Mouse (Mus musculus) embryo, embryonic 10.5 days (tissue): Measurements from ENCODE around the gene Kctd19.

ENCODE experiments used
- DNase-seq: peaks from one replicate; pipeline ENCODE4 v3.0.0-alpha.2; 2015; ENCODE audit warnings: low spot score

The Kctd19 gene

DNA sequence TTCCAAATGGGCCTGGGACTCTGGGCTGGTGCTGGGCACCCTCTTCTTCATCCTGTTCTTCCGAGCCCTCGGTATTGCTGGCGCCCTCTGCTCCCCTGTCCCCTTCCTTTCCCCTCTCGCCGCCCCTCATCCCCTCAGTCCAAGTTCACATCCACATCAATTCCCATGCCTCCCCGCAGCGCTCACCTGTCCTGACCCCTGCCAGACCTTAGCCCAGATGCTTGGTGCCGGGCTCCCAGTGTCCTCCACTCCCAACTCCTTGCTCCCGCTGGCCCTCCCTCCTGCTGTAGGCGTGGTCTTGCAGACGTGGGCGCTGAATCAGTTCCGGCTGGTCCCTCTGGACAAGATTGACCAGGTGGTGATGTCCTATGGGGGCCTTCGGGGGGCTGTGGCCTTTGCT is 56.6 kb downstream of the Kctd19 start:
- DNase-seq, result no peak

DNA sequence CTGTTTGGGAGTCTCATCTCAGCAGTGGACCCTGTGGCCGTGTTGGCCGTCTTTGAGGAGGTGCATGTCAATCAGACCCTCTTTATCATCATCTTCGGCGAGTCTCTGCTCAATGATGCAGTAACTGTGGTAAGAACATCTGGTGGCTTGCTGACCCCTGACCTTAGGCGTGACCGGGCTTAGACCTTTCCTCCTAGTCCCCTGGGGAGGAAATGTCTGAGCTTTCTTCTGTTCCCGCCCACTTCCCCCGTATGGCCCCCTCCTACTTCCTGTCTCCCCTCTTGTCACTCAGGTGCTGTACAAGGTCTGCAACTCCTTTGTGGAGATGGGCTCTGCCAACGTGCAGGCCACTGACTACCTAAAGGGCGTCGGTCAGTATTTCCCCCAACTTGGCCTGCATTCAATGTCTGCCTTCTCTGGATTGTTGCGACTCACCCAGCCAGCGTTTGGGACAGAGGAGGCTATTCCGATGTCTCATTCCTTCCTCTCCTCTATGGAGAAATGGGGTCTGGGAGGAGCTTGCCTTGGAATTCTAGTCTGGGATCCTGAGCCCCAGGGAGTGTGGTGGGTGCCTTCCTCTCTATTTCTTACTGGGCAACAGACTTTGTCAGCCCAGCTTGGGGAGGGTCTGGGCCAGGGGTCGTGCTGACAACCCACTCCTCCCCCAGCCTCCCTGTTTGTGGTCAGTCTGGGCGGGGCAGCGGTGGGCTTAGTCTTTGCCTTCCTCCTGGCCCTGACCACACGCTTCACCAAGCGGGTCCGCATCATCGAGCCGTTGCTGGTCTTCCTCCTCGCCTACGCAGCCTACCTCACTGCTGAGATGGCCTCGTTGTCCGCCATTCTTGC is 57.9 kb downstream of the Kctd19 start:
- peak; percentile 75 for DNase-seq

DNA sequence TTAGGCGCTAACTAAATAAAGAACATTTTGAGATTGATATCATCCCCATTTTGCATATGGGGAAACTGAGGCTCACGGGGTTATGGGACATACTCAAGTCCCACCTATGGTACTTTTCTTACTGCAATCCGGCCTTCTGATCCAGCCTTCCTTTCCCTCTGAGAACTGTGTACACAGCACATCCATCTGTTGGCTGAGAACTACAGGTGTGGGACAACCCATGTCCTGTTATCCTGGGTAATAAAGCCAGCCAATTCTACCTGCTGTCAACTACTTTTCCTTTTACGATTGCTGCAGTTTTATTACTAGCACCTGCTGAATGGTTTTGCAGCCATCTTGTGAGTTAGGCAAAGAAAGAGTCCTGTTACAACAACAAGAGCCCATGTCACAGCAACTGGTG is 58.8 kb downstream of the Kctd19 start:
- no peak for DNase-seq

DNA sequence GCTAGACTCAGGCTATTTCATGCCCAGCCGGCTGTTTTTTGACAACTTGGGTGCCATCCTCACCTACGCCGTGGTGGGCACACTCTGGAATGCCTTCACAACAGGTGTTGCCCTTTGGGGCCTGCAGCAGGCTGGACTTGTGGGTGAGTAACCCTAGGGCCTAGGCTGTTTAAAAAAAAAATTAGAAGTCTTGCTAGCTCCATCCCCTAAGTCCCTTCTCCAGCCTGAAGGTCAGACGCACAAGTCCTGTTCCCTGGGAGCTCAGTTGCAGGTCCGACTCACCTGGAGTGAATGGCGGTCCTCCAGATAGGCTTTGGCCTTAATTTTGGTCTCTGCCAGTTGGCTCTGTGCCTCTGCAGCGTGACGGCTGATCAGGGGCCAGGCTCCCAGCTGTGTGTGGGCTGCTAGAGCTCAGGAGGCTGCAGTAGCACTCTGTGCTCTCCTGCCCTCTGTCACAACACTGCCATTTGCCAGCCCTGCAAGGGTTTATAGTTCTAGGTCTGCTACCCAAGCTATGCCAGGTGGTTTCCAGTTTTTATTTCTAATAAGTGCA is 59.6 kb downstream of the Kctd19 start:
- no peak for DNase-seq

DNA sequence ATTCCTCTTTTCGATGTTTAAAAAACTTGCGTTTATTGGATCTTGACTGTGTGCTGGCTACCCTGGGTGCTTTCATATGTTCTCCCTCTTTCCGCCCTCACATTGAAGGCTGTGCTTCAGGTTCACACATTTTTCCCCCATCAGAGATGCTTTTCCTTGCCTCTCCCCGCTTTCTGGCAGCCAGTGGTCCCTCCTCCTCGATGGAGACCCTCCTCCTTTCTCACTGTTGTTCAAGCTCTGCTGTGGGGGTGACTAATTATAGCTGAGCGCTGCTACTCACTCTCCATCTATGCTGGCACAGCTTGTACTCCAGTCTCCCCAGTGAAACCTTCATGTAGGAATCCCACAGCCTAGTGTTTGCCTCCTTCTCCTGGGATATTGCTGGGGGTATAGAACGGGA is 63.1 kb downstream of the Kctd19 start:
- peak; percentile 30 for DNase-seq

DNA sequence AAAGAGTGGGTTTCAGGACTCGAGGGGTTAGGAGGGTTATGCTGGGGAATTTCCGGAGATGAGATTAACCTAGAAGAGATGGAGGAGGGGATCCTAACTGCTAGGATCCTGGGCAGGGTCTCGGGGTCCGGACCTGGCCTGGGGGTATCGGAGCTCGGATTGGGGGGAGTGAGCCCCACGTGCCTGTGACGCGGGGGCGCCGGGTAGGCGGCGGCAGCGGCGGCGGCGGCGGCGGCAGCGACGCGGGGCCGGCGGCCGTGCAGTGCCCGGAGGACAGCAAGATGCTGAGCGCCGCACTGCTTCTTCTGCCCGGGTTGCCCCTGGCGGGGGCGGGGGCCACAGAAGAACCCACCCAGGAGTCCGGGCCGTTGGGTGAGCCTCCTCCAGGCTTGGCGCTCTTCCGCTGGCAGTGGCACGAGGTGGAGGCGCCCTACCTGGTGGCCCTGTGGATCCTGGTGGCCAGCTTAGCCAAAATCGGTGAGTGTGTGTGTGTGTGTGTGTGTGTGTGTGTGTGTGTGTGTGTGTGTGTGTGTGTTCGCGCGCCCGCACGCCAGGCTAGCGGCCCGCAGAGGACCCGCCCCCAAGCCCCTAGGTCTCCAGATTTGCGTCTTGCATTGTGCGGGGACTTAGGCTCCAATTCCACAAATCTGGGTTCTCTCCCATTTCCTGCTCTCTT is 64.1 kb downstream of the Kctd19 start:
- peak; percentile 70 for DNase-seq

DNA sequence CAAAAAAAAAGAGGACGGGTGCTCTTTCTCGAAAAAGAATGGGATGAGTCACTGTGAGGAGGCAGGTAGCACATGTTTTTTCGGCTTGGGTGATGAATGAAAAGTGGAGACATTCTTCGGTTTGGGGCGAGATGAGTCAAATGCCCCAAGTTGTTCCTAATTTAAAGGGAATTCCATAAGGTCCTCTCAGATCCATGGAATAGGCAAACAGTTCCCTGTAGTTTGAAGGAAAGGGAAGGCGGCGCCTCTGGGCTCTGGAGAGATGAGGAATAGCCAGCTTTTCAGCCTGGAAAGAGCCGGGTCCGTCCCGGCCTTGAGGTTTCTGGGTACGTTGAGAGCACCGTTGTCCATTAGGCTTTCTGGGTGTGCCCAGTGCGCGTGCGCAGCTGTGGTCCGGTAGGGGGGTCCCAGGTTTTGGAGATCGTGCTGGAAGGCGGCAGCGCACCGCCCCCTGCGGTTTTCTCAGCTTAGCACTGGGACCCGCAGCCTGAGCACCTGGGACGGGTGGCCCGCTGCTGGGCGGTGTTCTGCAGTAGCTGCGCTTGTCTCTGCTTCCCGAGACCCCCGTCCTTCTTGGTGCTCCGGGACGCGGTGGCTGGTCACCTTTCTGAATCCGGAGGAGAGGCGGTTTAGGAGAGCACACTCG is 64.7 kb downstream of the Kctd19 start, which contains the start of gene Slc9a5:
TSS of gene Slc9a5 (plus strand) at position 394 of the 646 bp plus-strand sequence.
- peak; percentile 89 for DNase-seq

DNA sequence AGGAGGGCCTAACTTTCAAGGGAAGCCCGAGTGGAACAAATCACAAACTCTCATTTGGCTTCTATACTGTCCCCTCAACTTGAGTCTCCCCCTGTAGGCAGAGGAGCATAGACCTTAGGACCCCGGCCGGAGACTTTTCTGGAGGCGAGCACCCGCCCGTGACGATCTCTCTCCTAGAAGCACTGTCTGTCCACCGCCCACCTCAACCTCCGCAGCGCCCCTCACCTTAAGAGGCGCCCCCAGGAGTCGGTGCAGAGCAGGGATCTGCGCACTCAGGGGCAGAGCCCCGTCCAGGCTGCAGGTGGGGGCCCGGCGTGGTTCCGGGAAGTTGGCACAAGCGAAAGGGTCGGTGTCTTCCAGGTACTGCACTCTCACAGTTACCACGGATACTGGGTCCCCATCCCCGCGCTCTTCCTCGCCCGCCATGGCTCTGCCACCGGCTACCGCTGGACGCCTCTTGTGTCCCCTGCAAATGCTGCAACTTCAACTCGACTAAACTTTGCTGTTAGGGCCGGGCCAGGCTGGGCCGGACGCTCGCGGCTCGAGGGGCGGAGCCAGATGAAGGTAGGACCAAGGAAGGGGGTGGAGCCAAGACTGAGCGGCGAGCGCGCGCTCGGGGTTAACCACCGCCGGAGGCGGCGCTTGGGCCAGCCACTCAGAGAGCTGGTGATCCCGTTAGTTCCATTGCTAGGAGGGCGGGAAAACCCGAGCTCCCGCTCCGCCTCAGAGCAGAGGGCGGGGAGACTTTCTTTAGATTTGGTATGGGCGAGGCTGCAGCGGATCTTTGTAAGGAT is 65.7 kb downstream of the Kctd19 start, which contains the start of gene Fhod1:
TSS of gene Fhod1 (minus strand) at position 526 of the 794 bp plus-strand sequence.
- DNase-seq, result peak; percentile 99

DNA sequence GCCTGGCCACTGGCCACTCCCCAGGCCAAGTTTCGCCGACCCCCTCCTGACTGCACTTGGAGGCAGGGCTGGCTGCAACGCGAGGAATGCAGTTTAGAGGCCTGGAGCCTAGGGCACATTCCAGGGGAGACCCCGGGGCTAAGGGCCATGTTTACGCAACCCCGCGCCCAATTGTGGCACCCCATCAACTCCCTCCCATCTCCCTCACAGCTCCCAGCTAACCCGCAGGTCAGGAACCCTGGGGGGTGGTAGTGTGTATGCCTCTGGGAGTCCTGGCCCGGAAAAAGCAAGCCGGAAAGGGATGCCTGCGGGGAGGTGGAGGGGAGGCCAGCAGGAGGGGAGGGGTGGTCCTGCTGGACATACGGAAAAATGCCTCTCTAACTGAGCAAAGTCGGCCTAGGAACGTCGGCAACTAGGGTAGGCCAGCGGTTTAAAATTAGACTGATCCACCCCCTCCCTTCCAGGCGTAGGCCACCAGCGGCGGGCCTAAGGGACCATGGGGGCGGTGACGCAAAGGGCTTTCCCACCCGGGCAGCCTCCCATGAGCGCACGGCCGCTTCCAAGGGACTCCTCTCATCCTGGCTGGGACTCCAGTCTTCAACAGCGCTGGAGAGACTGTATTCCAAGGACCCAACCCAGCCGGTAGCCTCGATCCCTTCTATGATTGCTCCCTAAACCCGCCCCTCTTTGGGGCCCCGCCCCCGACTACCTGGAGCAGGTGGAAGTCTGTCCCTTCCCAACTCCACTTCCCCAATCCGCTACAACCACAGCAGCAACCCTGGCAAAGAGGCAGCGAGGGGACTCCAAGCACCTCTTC is 66.5 kb downstream of the Kctd19 start:
- peak; percentile 71 for DNase-seq

DNA sequence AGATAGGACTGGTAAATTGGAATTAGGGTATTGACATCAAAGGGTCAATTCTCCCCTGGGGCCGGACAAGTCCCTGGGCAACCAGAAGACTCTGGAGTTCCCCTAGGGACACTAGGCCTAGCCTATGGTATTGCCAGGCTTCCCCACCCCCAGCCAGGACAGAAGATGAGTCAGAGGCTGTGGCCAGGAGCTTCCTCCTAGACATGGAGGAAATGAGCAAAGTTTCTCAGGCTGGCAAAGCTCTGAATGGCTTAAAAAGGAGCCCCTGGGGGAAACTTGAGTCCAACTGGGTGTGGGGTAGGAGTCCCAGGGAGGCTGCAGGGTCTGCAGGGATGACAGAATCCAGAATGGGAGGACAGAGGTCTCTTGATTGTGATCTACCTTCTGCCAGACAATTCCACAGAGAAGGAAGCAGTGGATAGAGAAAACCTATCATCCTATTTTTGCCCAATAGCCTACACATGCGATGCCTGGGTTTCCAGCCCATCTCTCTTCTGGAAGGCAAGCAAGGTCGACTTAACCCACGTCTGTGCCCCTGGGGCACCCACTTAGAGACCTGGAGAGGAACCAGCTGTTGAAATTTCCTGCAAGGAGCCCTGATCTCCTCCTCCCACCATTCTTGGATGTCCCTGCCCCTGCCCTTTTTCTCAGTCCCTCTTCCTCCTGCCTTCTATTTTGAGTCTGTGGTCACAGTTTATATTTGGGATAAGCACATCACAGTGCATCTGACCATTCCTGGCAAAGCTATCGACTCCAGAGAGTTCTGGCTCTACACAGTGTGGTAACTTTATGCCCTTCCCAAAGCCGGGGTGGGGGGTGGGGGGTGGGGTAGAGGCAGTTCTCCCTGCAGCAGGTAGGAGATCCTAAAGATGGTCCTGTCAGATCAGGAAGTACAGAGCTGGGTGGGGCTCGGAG is 68.0 kb downstream of the Kctd19 start:
- DNase-seq, result no peak

DNA sequence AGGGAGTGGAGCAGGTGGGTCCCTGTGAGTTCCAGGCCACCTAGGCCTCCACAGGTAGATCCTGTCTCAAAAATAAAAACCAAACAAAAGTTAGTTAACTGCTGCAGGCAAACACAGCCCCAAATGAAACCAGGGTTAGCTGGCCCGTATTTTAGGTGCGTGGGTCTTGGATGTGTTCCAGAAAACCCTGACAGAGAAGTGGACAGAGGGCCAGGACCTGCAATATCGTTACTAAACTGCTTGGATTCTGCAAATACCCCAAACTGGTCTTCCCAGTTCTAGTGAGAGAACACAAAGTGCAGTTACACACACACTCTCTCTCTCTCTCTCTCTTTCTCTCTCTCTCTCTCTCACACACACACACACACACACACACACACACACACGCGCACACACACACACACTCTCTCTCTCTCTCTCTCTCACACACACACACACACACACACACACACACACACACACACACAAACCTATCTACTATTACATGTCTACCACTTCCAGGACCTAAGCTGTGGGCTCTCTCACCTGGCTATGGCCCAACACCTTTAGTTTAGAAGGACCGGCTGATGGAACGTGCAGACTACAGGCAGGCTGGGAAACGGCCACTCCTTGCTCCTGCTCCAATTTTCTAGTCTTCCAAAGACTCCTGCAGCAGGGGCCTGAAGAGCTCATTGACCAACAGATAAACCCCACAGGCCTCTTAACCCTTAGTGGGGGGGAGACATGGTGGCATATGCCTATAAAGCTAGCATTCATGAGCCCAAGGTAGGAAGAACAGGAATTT is 69.3 kb downstream of the Kctd19 start:
- DNase-seq, result no peak

DNA sequence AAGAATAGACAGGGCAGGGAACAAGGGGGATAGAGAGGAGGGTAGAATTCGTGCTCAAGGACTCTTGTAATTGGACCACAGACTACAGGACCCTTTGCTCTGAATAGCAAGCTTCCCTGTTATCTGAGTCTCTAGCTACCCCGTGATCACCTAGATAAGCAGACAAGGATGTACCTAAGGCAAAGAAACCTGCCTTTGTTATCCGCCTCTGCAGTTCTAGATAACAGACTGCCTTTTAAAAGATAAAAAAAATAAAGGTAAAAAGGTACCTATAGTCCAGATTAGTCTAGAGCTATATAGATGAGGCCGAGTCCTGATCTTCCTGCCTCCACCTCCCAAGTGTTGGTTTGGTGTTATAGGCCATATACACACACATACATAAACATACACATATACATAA is 70.5 kb downstream of the Kctd19 start:
- no peak for DNase-seq

DNA sequence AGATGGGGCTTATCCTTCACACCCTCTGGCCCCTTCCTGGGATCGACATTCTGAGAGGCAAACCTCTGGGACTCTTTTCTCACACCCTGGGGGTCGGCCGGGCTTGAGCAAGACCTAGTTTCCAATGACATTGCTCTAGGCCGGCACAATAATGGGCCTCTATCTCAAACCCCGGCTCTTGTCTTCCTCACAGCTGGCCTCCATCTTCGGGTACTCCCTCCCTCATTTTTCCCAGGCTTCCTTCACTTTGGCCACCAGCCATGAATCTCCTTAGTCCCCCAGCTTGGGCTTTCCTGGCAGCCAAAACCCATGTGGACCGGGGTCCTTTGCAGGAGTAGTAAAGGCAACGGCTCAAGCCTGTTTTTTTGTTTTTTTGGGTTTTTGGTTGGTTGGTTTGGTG is 71.9 kb downstream of the Kctd19 start:
- no peak for DNase-seq

DNA sequence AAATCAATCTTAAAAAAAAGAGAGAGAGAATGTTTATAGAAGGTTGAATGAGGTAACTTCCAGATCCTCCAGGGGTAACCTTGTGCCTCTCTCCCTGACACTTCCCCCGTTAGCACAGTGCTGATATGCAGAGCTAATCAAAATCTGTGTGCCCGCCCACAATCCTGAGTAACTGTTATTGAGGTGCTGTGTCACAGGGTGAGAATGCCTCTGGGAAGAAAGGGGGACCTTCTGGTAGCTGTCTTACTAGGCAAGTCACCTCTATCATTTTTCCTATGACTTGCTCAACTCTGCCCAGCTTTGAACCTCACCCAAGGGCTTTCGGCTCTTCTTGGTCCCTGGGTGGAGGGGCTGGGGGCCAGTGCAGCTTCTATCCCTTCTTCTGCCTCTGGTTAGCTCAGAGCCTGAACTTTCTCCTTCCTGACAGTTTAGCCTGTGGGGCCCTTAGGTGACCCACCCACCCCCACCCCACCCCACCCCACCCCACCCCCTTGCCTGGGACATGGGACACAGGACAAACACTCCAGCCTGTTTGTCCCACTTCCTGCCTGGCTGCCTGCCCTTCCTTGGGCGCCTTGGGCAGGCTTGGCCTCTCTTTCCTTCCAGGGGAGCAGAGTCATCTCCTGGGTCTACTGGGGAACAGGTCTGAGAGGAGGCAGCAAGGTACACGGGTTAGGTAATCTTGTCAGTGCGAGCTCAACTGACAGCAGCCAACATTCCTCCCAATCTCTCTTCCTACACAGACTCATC is 73.2 kb downstream of the Kctd19 start:
- DNase-seq, result no peak

DNA sequence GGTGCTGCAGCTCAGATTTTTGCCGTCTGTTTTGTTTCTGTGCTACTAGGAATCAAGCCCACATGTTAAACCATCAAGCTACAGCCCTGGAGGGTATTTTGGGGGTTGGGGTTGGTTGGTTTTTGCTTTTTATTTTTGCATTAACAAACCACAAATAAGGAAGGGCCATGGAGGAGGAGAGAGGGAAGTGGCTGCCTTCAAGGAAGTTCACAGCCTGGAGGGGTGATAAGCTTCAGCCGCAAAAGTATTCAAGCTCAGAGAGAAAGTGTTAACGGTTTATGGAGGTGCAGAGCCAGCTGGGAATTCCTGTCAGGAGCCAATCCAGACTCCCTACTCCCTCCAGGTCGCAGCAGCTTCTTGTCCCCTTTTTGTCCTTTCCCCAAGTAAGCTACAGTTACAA is 74.3 kb downstream of the Kctd19 start:
- no peak for DNase-seq

DNA sequence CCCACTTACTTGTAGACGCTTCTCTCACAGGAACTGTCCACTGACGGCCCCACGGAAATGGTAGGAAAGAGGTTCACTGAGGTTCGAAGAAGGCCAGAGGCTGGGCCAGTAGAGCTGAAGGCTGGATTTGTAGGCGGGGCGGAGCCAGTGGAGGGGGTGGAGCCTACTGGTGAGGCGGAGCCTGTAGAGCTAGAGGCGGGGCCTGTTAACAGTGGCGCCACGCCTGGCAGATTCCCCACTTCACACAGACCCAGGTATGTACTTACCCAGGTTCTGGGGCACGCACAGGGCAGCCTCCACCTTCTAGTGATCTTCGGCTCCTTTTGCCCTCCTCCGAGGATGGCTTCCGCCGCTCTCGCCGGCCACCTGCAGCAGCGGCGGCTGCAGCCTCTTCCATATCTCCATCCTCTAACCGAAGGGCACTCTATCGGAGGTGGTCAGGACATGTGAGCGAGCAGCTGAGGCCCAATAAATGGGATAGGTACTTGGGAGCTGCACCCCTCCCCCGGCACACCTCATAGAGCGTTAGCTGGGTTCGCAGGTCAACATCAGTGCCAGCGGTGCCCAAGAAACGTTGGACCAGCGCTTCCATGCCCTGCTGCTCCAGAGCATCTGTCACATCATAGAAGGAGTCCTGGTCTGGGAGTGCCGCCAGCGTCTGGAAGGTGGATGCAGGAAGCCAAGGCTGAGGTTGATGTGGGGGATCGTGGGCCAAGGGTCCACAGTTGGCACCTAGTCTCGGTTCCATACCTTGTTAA is 76.8 kb downstream of the Kctd19 start:
- no peak for DNase-seq
